Mouse (Mus musculus) liver, adult 2 months (tissue): ENCODE data around the gene Ispd.

Source experiments
- CTCF ChIP-seq: fragments of 200-500 bp; IDR thresholded peaks from 2 replicates; pipeline ENCODE4 v1.5.1; 2011; ENCODE audit warnings: low read depth, low read length, control low read depth
- POLR2A ChIP-seq: fragments of 200-500 bp; IDR thresholded peaks from 2 replicates; pipeline ENCODE4 v1.6.1; 2011; ENCODE audit warnings: low read length, control low read depth; ENCODE audit not compliant: insufficient read depth; ENCODE audit errors: extremely low read depth

DNA sequence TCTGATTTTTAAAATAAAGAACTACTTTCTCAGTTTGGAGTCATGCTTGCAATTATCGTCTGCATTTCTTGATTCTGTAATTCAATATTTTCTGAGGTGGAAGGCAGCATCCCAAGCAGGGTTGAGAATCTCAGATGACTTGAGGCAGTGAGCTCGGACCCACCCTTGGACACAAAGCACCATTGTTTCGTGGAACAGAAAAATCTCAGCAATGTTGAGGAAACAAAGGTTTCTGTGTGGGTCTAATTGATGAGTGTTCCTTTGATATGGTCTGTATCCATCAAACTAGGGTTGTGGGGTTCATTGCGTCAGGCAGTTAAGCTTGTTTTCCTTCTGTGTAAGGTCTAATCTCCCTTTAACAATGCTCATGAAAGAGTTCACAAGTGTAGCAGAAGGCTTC is 37.1 kb upstream of the Ispd start:
- TF ChIP-seq CTCF (no peak), POLR2A (no peak)
